Mouse (Mus musculus): Measurements from ENCODE around the gene Ccdc175. TPM values are rescaled to one million over a fixed set of nuclear protein-coding genes. Genes with fewer than 3 reads are reported as not detected.

Gene Ccdc175
- not detected for polyA plus RNA-seq (2017; shearing (Covaris generic))

DNA sequence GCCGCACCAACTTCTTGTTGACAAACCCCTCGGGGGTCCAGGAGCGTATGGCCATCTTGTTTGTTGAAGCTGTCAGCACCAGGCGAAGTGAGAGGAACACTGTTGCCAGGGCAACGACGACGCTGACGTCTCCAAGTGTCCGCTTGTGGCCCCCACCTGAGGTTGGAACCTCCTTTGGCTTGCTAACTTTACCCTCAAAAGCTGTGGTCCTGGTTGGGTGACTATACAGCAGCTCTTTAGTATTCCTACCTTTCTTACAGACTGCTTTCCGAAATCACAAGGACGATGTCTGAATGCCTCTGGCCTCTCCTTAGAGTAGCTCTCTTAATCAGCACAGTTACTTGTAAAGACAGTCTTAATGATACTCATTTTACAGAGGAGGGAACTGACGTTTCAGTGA, at the start of gene Ccdc175:
Ccdc175 (minus strand) TSS at position 101 of the 400 bp plus-strand sequence.

DNA sequence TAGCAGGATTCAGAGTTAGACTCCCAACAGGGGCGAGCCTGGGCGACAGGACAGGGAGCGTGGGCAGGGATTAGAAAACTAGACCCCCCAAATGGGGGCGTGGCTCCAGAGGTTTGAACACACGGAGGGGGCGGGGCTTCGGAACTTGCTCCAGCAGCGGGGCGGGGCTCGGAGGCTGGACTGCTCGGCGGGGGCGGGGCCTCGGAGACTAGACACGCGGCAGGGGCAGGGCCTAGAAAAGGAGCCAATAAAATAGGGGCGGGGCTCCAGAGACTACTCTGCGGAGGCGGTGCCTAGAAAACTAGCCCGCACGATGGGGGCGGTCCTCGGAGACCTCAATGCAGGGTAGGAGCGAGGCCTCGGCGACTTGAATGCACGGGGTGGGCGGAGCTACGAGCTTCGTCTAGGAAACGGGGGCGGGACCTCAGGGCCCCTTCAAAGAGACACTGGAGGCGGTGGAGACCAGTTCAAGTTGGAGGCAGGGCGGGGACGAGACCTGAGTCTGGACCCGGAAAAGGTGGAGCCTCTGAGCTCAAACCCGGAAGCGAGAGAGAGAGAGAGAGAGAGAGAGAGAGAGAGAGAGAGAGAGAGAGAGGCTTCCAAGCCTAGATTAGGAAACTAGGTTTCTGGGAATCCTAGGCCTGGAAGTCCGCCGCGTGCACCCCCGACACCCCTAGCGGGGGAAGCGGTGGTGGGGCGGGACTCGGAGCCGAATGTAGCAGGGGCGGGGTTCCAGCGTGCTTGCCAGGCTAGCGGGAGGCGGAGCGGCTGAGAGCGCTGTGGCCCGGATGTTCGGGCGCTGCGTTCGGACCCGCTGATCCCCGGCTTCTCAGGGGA, 99.3 kb downstream of the Ccdc175 start, which contains the start of the genes L3hypdh and Jkamp:
L3hypdh (minus strand) TSS at position 111 of the 837 bp plus-strand sequence.
Jkamp (plus strand) TSS at position 261 of the 837 bp plus-strand sequence.

DNA sequence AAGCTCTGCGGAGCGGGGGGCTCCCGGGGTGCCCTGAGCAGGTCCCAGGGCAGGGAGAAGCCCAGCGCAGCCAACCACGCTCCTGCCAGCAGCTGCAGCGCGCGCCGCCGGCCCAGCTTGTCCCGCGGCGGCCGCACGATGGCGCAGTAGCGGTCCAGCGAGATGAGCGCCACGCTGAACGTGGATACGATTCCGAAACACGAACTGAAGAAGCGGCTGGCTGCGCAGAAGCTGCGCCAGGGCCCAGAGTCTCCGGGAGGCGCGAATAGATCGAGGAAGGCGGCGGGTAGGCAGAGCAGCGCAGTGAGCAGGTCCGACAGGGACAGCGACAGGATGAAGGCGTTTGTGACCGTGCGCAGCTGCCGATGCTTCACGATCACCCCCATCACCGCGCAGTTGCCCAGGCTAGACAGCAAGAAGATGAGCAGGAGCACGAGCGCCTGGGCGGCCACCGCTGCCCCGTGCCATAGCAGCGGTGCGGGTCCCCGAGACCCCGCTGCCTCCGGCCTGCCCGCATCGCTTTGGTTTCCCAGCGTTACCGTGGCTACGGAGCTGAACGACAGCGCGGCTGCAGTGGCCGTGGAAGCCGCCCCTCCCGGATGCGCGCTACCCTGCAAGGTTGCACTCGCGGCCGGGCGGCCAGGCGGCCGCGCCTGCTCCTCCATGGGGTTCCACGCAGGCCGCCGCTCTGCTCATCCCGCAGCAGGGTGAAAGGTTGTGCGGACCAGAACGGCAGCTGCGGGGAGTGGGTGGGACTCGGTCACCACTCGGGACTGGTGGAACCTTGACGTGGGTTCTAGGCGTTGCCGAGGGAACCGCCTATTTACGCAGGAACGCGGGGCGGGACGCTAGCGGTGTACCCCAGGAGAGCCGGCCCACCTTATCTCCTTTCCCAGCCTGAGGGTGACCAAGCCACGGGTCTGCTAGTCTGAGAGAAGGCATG, 114.2 kb downstream of the Ccdc175 start, which contains the start of gene Gpr135:
Gpr135 (minus strand) TSS at position 799 of the 943 bp plus-strand sequence.

Other genes starting within 250 kb of the Ccdc175 start
- 0.60 TPM for gene Gpr135, start 113.9 kb downstream of the Ccdc175 start, polyA plus RNA-seq (2017; shearing (Covaris generic))
- 0.51 TPM for gene L3hypdh, start 99.6 kb downstream of the Ccdc175 start, polyA plus RNA-seq (2017; shearing (Covaris generic))
- 28.1 TPM for gene Jkamp, start 99.4 kb downstream of the Ccdc175 start, polyA plus RNA-seq (2017; shearing (Covaris generic))
- not detected for gene Rtn1, start 224.0 kb upstream of the Ccdc175 start, polyA plus RNA-seq (2017; shearing (Covaris generic))

Measured in effector memory CD4-positive, alpha-beta T cell, adult 7 months (primary cell).